Mouse (Mus musculus): Measurements from ENCODE around the gene Cyp11a1.

Gene Cyp11a1

GRCm38 (mm10) chr9:57972776-57973439, 33.3 kb upstream of the Cyp11a1 start:
- DNase-seq: no peak

- no peak for DNase-seq
These were observed 32.7 kb upstream of the Cyp11a1 start for GRCm38 (mm10) chr9:57973440-57974066.

- DNase-seq: no peak
These were observed 32.0 kb upstream of the Cyp11a1 start for GRCm38 (mm10) chr9:57974221-57974620.

GRCm38 (mm10) chr9:57975200-57975821, 30.9 kb upstream of the Cyp11a1 start:
- DNase-seq: no peak

- DNase-seq: no peak
These were observed 28.2 kb upstream of the Cyp11a1 start for GRCm38 (mm10) chr9:57978025-57978424.

- DNase-seq: no peak
These were observed 27.4 kb upstream of the Cyp11a1 start for GRCm38 (mm10) chr9:57978858-57979257.

GRCm38 (mm10) chr9:57980570-57980969, 25.6 kb upstream of the Cyp11a1 start:
- DNase-seq: no peak

- no peak for DNase-seq
These were observed 20.9 kb upstream of the Cyp11a1 start for GRCm38 (mm10) chr9:57985304-57985703.

- no peak for DNase-seq
These were observed 19.9 kb upstream of the Cyp11a1 start for GRCm38 (mm10) chr9:57986293-57986692.

- peak in 1 of 2 experiments; percentile 18 for DNase-seq
These were observed 18.1 kb upstream of the Cyp11a1 start for GRCm38 (mm10) chr9:57988098-57988497.

GRCm38 (mm10) chr9:57989309-57989708, 16.9 kb upstream of the Cyp11a1 start:
- DNase-seq: no peak

GRCm38 (mm10) chr9:57990438-57991110, 15.6 kb upstream of the Cyp11a1 start:
- DNase-seq: peak in 1 of 2 experiments; percentile 41

- no peak for DNase-seq
These were observed 14.2 kb upstream of the Cyp11a1 start for GRCm38 (mm10) chr9:57992060-57992459.

- DNase-seq: no peak
These were observed 13.2 kb upstream of the Cyp11a1 start for GRCm38 (mm10) chr9:57992781-57993591.

- DNase-seq: no peak
These were observed 10.9 kb upstream of the Cyp11a1 start for GRCm38 (mm10) chr9:57995282-57995681.

GRCm38 (mm10) chr9:57997511-57998031, 8.6 kb upstream of the Cyp11a1 start:
- no peak for DNase-seq

- DNase-seq: peak; percentile 27 to 53
These were observed 8.1 kb upstream of the Cyp11a1 start for GRCm38 (mm10) chr9:57998032-57998659.

GRCm38 (mm10) chr9:57998685-57999084, 7.5 kb upstream of the Cyp11a1 start:
- DNase-seq: no peak

GRCm38 (mm10) chr9:57999676-58000075, 6.5 kb upstream of the Cyp11a1 start:
- no peak for DNase-seq

GRCm38 (mm10) chr9:58003272-58003671, 2.9 kb upstream of the Cyp11a1 start:
- DNase-seq: no peak

- no peak for DNase-seq
These were observed 2.3 kb downstream of the Cyp11a1 start for GRCm38 (mm10) chr9:58008336-58009014.
